Comparison of ENCODE assay signal across 17 mouse cellular contexts in genomic region chr11:67917126-67917525, GRCm38 (mm10). TPM values are rescaled to one million over a fixed set of nuclear protein-coding genes. Genes with fewer than 3 reads are reported as not detected.
"Had no signal": no experiment of that assay in that cellular context is flagged by ENCODE, and none has a peak within 500 bp of the region (broad histone marks: within the 10 kb centered on the region; RNA-seq: fewer than 3 reads in every experiment).

No protein-coding gene starts in this region.

- H3K4me2 ChIP-seq: limb, embryonic 15.5 days; liver, embryonic 13.5 days; lung, embryonic 15.5 days; midbrain, embryonic 11.5 days; midbrain, embryonic 15.5 days; neural tube, embryonic 12.5 days had no signal

- H3K36me3 ChIP-seq: limb, embryonic 15.5 days; liver, embryonic 13.5 days; lung, embryonic 15.5 days; midbrain, embryonic 15.5 days; neural tube, embryonic 12.5 days had no signal

- H3K9me3 ChIP-seq: limb, embryonic 15.5 days; liver, embryonic 13.5 days; lung, embryonic 15.5 days; midbrain, embryonic 15.5 days; neural tube, embryonic 12.5 days had no signal

- H3K27ac ChIP-seq: limb, embryonic 15.5 days; liver, embryonic 13.5 days; lung, embryonic 15.5 days; macrophage; midbrain, embryonic 15.5 days; neural tube, embryonic 12.5 days; stomach, postnatal 0 days had no signal

- ATAC-seq: intestine, embryonic 16.5 days; liver, postnatal 0 days; midbrain, embryonic 15.5 days had no signal

- H3K4me1 ChIP-seq: lung, embryonic 15.5 days had no signal

- H3K9ac ChIP-seq: limb, embryonic 15.5 days; liver, embryonic 13.5 days; liver, postnatal 0 days; lung, embryonic 15.5 days; midbrain, embryonic 15.5 days; neural tube, embryonic 12.5 days had no signal

- DNase-seq: layer of hippocampus, adult 9-11 months; layer of hippocampus, postnatal 36 days; liver, embryonic 13.5 days; liver, postnatal 0 days; thymus, adult 2 months; thymus, postnatal 25 days had no signal

- H3K4me3 ChIP-seq: limb, embryonic 15.5 days; liver, embryonic 13.5 days; lung, embryonic 15.5 days; megakaryocyte, embryonic 14.5 days; midbrain, embryonic 15.5 days; neural tube, embryonic 12.5 days had no signal

RNA-seq across cellular contexts. Expression of gene Usp43, which starts 4.8 kb away (rescaled TPM):
- total RNA-seq: monocyte, adult 5-6 weeks; neutrophil, adult 5-6 weeks had no signal
- polyA plus RNA-seq: liver, embryonic 13.5 days; liver, postnatal 0 days; macrophage had no signal

RNA-seq across cellular contexts. Expression of gene Cfap52, which starts 48.3 kb away (rescaled TPM):
- total RNA-seq: monocyte, adult 5-6 weeks; neutrophil, adult 5-6 weeks had no signal
- polyA plus RNA-seq: liver, embryonic 13.5 days; liver, postnatal 0 days; macrophage had no signal
